ENCODE assay signal across 13 mouse cellular contexts in genomic region chr8:87928857-87929256, GRCm38 (mm10). TPM values are rescaled to one million over a fixed set of nuclear protein-coding genes. Genes with fewer than 3 reads are reported as not detected.
A peak's percentile ranks its signal among the peaks of the same experiment; 100 is the strongest.
DNase-seq lines count a peak whose midpoint lies in the region; ATAC-seq and TF ChIP-seq lines count a peak whose summit lies in the region.
"Had no signal": no experiment of that assay in that cellular context is flagged by ENCODE, and none has a peak within 500 bp of the region (broad histone marks: within the 10 kb centered on the region; RNA-seq: fewer than 3 reads in every experiment).

No protein-coding gene starts in this region.

- H3K36me3 ChIP-seq in kidney, postnatal 0 days (ENCODE audit: insufficient read depth, low read length) = no peaks in the 10 kb centered on the region
- H3K36me3 ChIP-seq in forebrain, embryonic 16.5 days (ENCODE audit: control insufficient read depth, insufficient read depth) = no peaks in the 10 kb centered on the region
- H3K36me3 ChIP-seq: heart, embryonic 13.5 days; midbrain, embryonic 13.5 days; neural tube, embryonic 13.5 days had no signal

- intact Hi-C loops in heart, postnatal 14 days (cut with DNase I) = no loop called here

- DNase-seq in heart, adult 18-20 months = peak; percentile 42 to 78
- DNase-seq in heart, postnatal 14 days = no peak
- DNase-seq in lung, adult 18-20 months = peak; percentile 12 to 45
- DNase-seq in lung, adult 2 months = no peak
- peak; percentile 41 for DNase-seq in kidney, postnatal 0 days (ENCODE audit: low spot score)
- peak; percentile 26 for DNase-seq in lung, postnatal 14 days
- no peak for DNase-seq in adrenal gland, postnatal 25 days
- DNase-seq: forebrain, postnatal 0 days; thymus, postnatal 36 days had no signal

- H3K4me3 ChIP-seq in lung, adult 2 months (replicated peaks; ENCODE audit: extremely low read depth, low read depth, low read length) = no peak overlapping the region
- H3K4me3 ChIP-seq in kidney, postnatal 0 days (replicated peaks; ENCODE audit: low read depth, low read length) = no peak overlapping the region
- H3K4me3 ChIP-seq in forebrain, embryonic 16.5 days (replicated peaks; ENCODE audit: low read length) = no peak overlapping the region
- H3K4me3 ChIP-seq: heart, embryonic 13.5 days; midbrain, embryonic 13.5 days; neural tube, embryonic 13.5 days had no signal

- no peak for ATAC-seq in kidney, postnatal 0 days (replicated peaks; ENCODE audit: low FRiP score, low read depth)
- ATAC-seq in forebrain, embryonic 16.5 days = no peak
- ATAC-seq: forebrain, postnatal 0 days; midbrain, embryonic 13.5 days had no signal

- 20% methylated on average over 2 of the region's 2 CpGs for WGBS in lung, adult 2 months
- WGBS in kidney, postnatal 0 days = 26% methylated on average over 2 of the region's 2 CpGs
- 39% methylated on average over 2 of the region's 2 CpGs for WGBS in forebrain, embryonic 16.5 days

- peaks cover 4% of the 10 kb centered on the region for H3K4me1 ChIP-seq in lung, adult 2 months (ENCODE audit: control insufficient read depth, insufficient read depth, low read length)
- peaks cover 12% of the 10 kb centered on the region for H3K4me1 ChIP-seq in kidney, postnatal 0 days (replicated peaks; ENCODE audit: insufficient read depth, low read length)
- peaks cover 22% of the 10 kb centered on the region for H3K4me1 ChIP-seq in forebrain, embryonic 16.5 days (replicated peaks; ENCODE audit: control insufficient read depth, insufficient read depth, low read length)

- peak overlapping the region; percentile 31; the same call in 1 of the 2 replicates for H3K27ac ChIP-seq in kidney, postnatal 0 days
- no peak overlapping the region for H3K27ac ChIP-seq in forebrain, embryonic 16.5 days (ENCODE audit: low read length)
- H3K27ac ChIP-seq: midbrain, embryonic 13.5 days had no signal

- H3K9ac ChIP-seq in kidney, postnatal 0 days (ENCODE audit: low read depth, low read length) = no peak overlapping the region
- no peak overlapping the region for H3K9ac ChIP-seq in forebrain, embryonic 16.5 days (replicated peaks; ENCODE audit: low read depth, low read length)
- H3K9ac ChIP-seq: forebrain, postnatal 0 days; heart, embryonic 13.5 days; midbrain, embryonic 13.5 days; neural tube, embryonic 13.5 days had no signal

- no peaks in the 10 kb centered on the region for H3K9me3 ChIP-seq in kidney, postnatal 0 days (replicated peaks; ENCODE audit: low read length)
- no peaks in the 10 kb centered on the region for H3K9me3 ChIP-seq in forebrain, embryonic 16.5 days (ENCODE audit: control insufficient read depth, low read length)
- H3K9me3 ChIP-seq: heart, embryonic 13.5 days; midbrain, embryonic 13.5 days; neural tube, embryonic 13.5 days had no signal

- no peaks in the 10 kb centered on the region for H3K27me3 ChIP-seq in kidney, postnatal 0 days (ENCODE audit: insufficient read depth, low read length)
- no peaks in the 10 kb centered on the region for H3K27me3 ChIP-seq in forebrain, embryonic 16.5 days (replicated peaks; ENCODE audit: control insufficient read depth, insufficient read depth, low read length)
- H3K27me3 ChIP-seq: heart, embryonic 13.5 days; midbrain, embryonic 13.5 days; neural tube, embryonic 13.5 days had no signal

- no peak overlapping the region for H3K4me2 ChIP-seq in kidney, postnatal 0 days (ENCODE audit: low read length)
- H3K4me2 ChIP-seq in forebrain, embryonic 16.5 days (ENCODE audit: low read length) = no peak overlapping the region
- H3K4me2 ChIP-seq: heart, embryonic 13.5 days; midbrain, embryonic 13.5 days; neural tube, embryonic 13.5 days had no signal

- no peak for TF ChIP-seq POLR2A in lung, adult 2 months (IDR thresholded peaks at IDR 0.05; ENCODE audit: borderline replicate concordance, extremely low read depth, low read depth, low read length)

- no peak for TF ChIP-seq CTCF in lung, adult 2 months (IDR thresholded peaks at IDR 0.05; ENCODE audit: insufficient read depth, low read length)
- TF ChIP-seq CTCF in kidney, postnatal 0 days (IDR thresholded peaks at IDR 0.05; ENCODE audit: low read depth) = no peak

RNA-seq across cellular contexts. Expression of gene Zfp423, which starts 30.5 kb away (rescaled TPM):
- total RNA-seq in heart, adult 18-20 months (2021) = 1 to 10 TPM; 3.6 to 4.9 TPM
- 1 to 10 TPM; 8.0 to 8.5 TPM for total RNA-seq in heart, postnatal 14 days (2021)
- 6.4 and 7.5 TPM in 2 replicates for polyA plus RNA-seq in lung, adult 2 months (2012; rRNA removed)
- 5.9 and 6.1 TPM in 2 replicates for polyA plus RNA-seq in kidney, postnatal 0 days (2015; fragmentation: Nextera tagmentation; extraction: Ambion mirVana)
- polyA plus RNA-seq in forebrain, embryonic 16.5 days (2015; fragmentation: Nextera tagmentation; extraction: Ambion mirVana) = 13.3 and 20.6 TPM in 2 replicates
- 14.5 and 17.5 TPM in 2 replicates for total RNA-seq in adrenal gland, postnatal 25 days (2021)

Comparison
In these comparisons a context has a peak if more than half of its experiments do, and no peak if none do; other contexts are left out.
1. DNase-seq: peak in heart, adult 18-20 months (2 of 2), lung, adult 18-20 months (2 of 2), kidney, postnatal 0 days (single experiment) and lung, postnatal 14 days (single experiment); none in heart, postnatal 14 days (0 of 2), lung, adult 2 months (single experiment) and adrenal gland, postnatal 25 days (single experiment).